Mouse (Mus musculus): ENCODE data around the gene Apol6.

DNA sequence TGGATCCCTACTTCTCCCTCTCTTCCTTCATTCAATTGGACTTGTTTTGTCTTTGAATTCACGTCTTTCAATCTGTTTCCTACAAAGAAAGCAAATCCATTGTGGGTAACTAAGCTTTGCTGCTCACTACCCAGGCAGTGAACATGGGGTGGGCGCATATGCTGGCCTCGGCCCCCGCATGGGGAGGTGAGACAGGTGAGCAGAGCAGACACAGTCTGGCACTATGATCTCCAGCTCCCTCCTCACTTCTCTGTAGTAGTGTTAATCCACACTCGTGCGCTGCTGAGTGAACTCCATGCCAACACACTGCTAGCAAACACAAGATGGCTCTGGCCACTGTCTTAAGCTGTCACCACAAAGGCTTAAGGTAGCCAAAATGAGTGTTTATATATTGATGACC, 52.8 kb downstream of the Apol6 start:
- TF ChIP-seq POLR2A (IDR thresholded peaks at IDR 0.05; ENCODE audit: low read depth, low read length) (no peak), CTCF (IDR thresholded peaks at IDR 0.05; ENCODE audit: extremely low read depth, insufficient read depth, insufficient read length, insufficient replicate concordance) (no peak)

All from spleen, adult 2 months (tissue).